Comparison of ENCODE assay signal across 15 mouse cellular contexts in the genomic region with DNA sequence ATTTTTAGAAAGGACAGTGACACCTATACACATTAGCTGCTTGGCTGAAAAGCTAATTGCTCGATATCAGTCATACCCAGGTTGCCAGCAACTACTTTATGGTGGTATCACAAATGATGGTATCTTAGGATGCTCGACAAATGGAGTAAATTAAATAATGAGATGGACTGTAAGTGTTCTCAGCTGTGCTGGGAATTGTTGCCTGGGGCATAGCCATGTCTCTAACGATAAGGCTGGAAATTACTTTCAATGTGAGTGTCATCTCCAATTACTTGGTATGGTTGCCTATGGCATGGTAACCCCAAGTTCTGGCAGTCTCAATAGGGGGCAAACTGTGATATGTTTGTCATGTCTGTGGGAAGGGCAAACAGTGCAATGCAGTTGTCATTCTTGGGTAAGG. TPM values are rescaled to one million over a fixed set of nuclear protein-coding genes. Genes with fewer than 3 reads are reported as not detected.
DNase-seq lines count a peak whose midpoint lies in the region; ATAC-seq lines count a peak whose summit lies in the region.
"Had no signal": no experiment of that assay in that cellular context is flagged by ENCODE, and none has a peak within 500 bp of the region (broad histone marks: within the 10 kb centered on the region; RNA-seq: fewer than 3 reads in every experiment).

No protein-coding gene starts in this region.

- 49% methylated on average over 3 of the region's 3 CpGs for WGBS in hindbrain, embryonic 15.5 days
- whole genome bisulfite sequencing in hindbrain, embryonic 13.5 days = 52% methylated on average over 3 of the region's 3 CpGs
- WGBS in midbrain, embryonic 15.5 days = 54% methylated on average over 3 of the region's 3 CpGs
- 62% methylated on average over 3 of the region's 3 CpGs for WGBS in midbrain, embryonic 13.5 days
- WGBS in neural tube, embryonic 15.5 days = 49% methylated on average over 3 of the region's 3 CpGs

- H3K36me3 ChIP-seq in hindbrain, embryonic 15.5 days = 0 out of 2 replicates have a peak, but pooled peaks cover 4% of the 10 kb centered on the region
- H3K36me3 ChIP-seq in hindbrain, embryonic 13.5 days = no peaks in the 10 kb centered on the region
- H3K36me3 ChIP-seq in midbrain, embryonic 15.5 days (replicated peaks) = no peaks in the 10 kb centered on the region
- no peaks in the 10 kb centered on the region for H3K36me3 ChIP-seq in midbrain, embryonic 13.5 days
- peaks cover 3% of the 10 kb centered on the region; the same call in 1 of the 2 replicates for H3K36me3 ChIP-seq in neural tube, embryonic 15.5 days
- H3K36me3 ChIP-seq: embryonic facial prominence, embryonic 12.5 days; forebrain, embryonic 15.5 days; heart, embryonic 13.5 days had no signal

- H3K9ac ChIP-seq in hindbrain, embryonic 15.5 days = no peak overlapping the region
- H3K9ac ChIP-seq in hindbrain, embryonic 13.5 days = no peak overlapping the region
- H3K9ac ChIP-seq in midbrain, embryonic 15.5 days = no peak overlapping the region
- no peak overlapping the region for H3K9ac ChIP-seq in midbrain, embryonic 13.5 days (replicated peaks)
- no peak overlapping the region for H3K9ac ChIP-seq in neural tube, embryonic 15.5 days (replicated peaks)
- H3K9ac ChIP-seq: embryonic facial prominence, embryonic 12.5 days; forebrain, embryonic 15.5 days; heart, embryonic 13.5 days had no signal

- no peak for ATAC-seq in hindbrain, embryonic 15.5 days (ENCODE audit: low FRiP score, low read depth)
- no peak for ATAC-seq in hindbrain, embryonic 13.5 days (ENCODE audit: low FRiP score)
- no peak for ATAC-seq in midbrain, embryonic 15.5 days (replicated peaks)
- ATAC-seq in midbrain, embryonic 13.5 days = no peak
- ATAC-seq in neural tube, embryonic 15.5 days (ENCODE audit: low FRiP score) = no peak
- ATAC-seq: forebrain, embryonic 15.5 days had no signal

- no peak overlapping the region for H3K27ac ChIP-seq in hindbrain, embryonic 15.5 days (replicated peaks)
- H3K27ac ChIP-seq in hindbrain, embryonic 13.5 days = no peak overlapping the region
- no peak overlapping the region for H3K27ac ChIP-seq in midbrain, embryonic 15.5 days
- no peak overlapping the region for H3K27ac ChIP-seq in midbrain, embryonic 13.5 days
- no peak overlapping the region for H3K27ac ChIP-seq in neural tube, embryonic 15.5 days (replicated peaks)
- H3K27ac ChIP-seq: embryonic facial prominence, embryonic 12.5 days; forebrain, embryonic 15.5 days; heart, embryonic 13.5 days had no signal

- DNase-seq in MN1 (ENCODE audit: low spot score) = peak; percentile 63
- DNase-seq: adrenal gland, adult 2 months; adrenal gland, postnatal 25 days; gastrocnemius, postnatal 36 days; heart, adult 11 months; heart, postnatal 36 days had no signal

- peak overlapping the region; percentile 2; the same call in 1 of the 2 replicates for H3K4me2 ChIP-seq in hindbrain, embryonic 15.5 days
- no peak overlapping the region for H3K4me2 ChIP-seq in hindbrain, embryonic 13.5 days
- H3K4me2 ChIP-seq in midbrain, embryonic 15.5 days = peak overlapping the region; percentile 4; the same call in 1 of the 2 replicates
- no peak overlapping the region for H3K4me2 ChIP-seq in midbrain, embryonic 13.5 days (replicated peaks)
- peak overlapping the region; percentile 40; the same call in 1 of the 2 replicates for H3K4me2 ChIP-seq in neural tube, embryonic 15.5 days
- H3K4me2 ChIP-seq: embryonic facial prominence, embryonic 12.5 days; forebrain, embryonic 15.5 days; heart, embryonic 13.5 days had no signal

- 0 out of 2 replicates have a peak, but pooled peaks cover 10% of the 10 kb centered on the region for H3K4me1 ChIP-seq in hindbrain, embryonic 15.5 days (replicated peaks)
- H3K4me1 ChIP-seq in hindbrain, embryonic 13.5 days (replicated peaks) = peaks cover 11% of the 10 kb centered on the region
- 0 out of 2 replicates have a peak, but pooled peaks cover 7% of the 10 kb centered on the region for H3K4me1 ChIP-seq in midbrain, embryonic 15.5 days
- H3K4me1 ChIP-seq in midbrain, embryonic 13.5 days (replicated peaks) = peaks cover 18% of the 10 kb centered on the region
- H3K4me1 ChIP-seq in neural tube, embryonic 15.5 days = peaks cover 16% of the 10 kb centered on the region
- H3K4me1 ChIP-seq: embryonic facial prominence, embryonic 12.5 days had no signal

- no peaks in the 10 kb centered on the region for H3K27me3 ChIP-seq in hindbrain, embryonic 15.5 days
- H3K27me3 ChIP-seq in hindbrain, embryonic 13.5 days = no peaks in the 10 kb centered on the region
- no peaks in the 10 kb centered on the region for H3K27me3 ChIP-seq in midbrain, embryonic 15.5 days (replicated peaks)
- no peaks in the 10 kb centered on the region for H3K27me3 ChIP-seq in midbrain, embryonic 13.5 days
- H3K27me3 ChIP-seq in neural tube, embryonic 15.5 days (replicated peaks) = no peaks in the 10 kb centered on the region
- H3K27me3 ChIP-seq: CH12.LX; forebrain, embryonic 15.5 days had no signal

- 0 out of 2 replicates have a peak, but pooled peaks cover 5% of the 10 kb centered on the region for H3K9me3 ChIP-seq in hindbrain, embryonic 15.5 days
- peaks cover 3% of the 10 kb centered on the region; the same call in 1 of the 2 replicates for H3K9me3 ChIP-seq in hindbrain, embryonic 13.5 days
- H3K9me3 ChIP-seq in midbrain, embryonic 15.5 days = no peaks in the 10 kb centered on the region
- no peaks in the 10 kb centered on the region for H3K9me3 ChIP-seq in midbrain, embryonic 13.5 days
- H3K9me3 ChIP-seq in neural tube, embryonic 15.5 days (replicated peaks) = no peaks in the 10 kb centered on the region; the same call in 1 of the 2 replicates
- H3K9me3 ChIP-seq: embryonic facial prominence, embryonic 12.5 days; heart, embryonic 13.5 days had no signal

- H3K4me3 ChIP-seq in hindbrain, embryonic 15.5 days = no peak overlapping the region
- no peak overlapping the region for H3K4me3 ChIP-seq in hindbrain, embryonic 13.5 days
- H3K4me3 ChIP-seq in midbrain, embryonic 15.5 days = no peak overlapping the region
- H3K4me3 ChIP-seq in midbrain, embryonic 13.5 days (replicated peaks) = no peak overlapping the region
- H3K4me3 ChIP-seq in neural tube, embryonic 15.5 days (replicated peaks) = no peak overlapping the region
- H3K4me3 ChIP-seq: embryonic facial prominence, embryonic 12.5 days; forebrain, embryonic 15.5 days; heart, embryonic 13.5 days had no signal

RNA-seq across cellular contexts. Expression of a gene that starts 3.1 kb away (rescaled TPM):
- 20.4 and 22.0 TPM in 2 replicates for polyA plus RNA-seq in hindbrain, embryonic 15.5 days (2015; fragmentation: Nextera tagmentation; extraction: Ambion mirVana)
- polyA plus RNA-seq in hindbrain, embryonic 13.5 days (2015; fragmentation: Nextera tagmentation; extraction: Ambion mirVana) = 15.0 and 15.2 TPM in 2 replicates
- 16.6 and 17.6 TPM in 2 replicates for polyA plus RNA-seq in midbrain, embryonic 15.5 days (2015; fragmentation: Nextera tagmentation; extraction: Ambion mirVana)
- polyA plus RNA-seq in midbrain, embryonic 13.5 days (2015; fragmentation: Nextera tagmentation; extraction: Ambion mirVana) = 7.6 and 9.0 TPM in 2 replicates
- polyA plus RNA-seq in neural tube, embryonic 15.5 days (2015; fragmentation: Nextera tagmentation; extraction: Ambion mirVana) = 25.8 and 29.9 TPM in 2 replicates

Comparison
In these comparisons a context has a peak if more than half of its experiments do, and no peak if none do; other contexts are left out.
1. H3K4me2 ChIP-seq: peak in hindbrain, embryonic 15.5 days (single experiment), midbrain, embryonic 15.5 days (single experiment) and neural tube, embryonic 15.5 days (single experiment); none in hindbrain, embryonic 13.5 days (single experiment) and midbrain, embryonic 13.5 days (single experiment).